Comparison of ENCODE assay signal across 8 mouse cellular contexts in genomic region chr11:112926330-112927025, GRCm38 (mm10).
DNase-seq lines count a peak whose midpoint lies in the region; ATAC-seq lines count a peak whose summit lies in the region.
"Had no signal": no experiment of that assay in that cellular context is flagged by ENCODE, and none has a peak within 500 bp of the region (broad histone marks: within the 10 kb centered on the region; RNA-seq: fewer than 3 reads in every experiment).

No protein-coding gene starts in this region.

- DNase-seq in ovary, adult 18-20 months (ENCODE audit: low spot score), result peak; percentile 7
- DNase-seq in ovary, postnatal 10 days (ENCODE audit: low spot score), result no peak
- DNase-seq in cerebellum, postnatal 10 days, result peak; percentile 83 to 84
- DNase-seq in kidney, adult 9 months, result peak; percentile 14
- peak; percentile 15 for DNase-seq in lung, postnatal 36 days
- DNase-seq in thymus, postnatal 14 days, result no peak

- H3K9me3 ChIP-seq in heart, embryonic 11.5 days (replicated peaks; ENCODE audit: control insufficient read depth, low read length), result 0 out of 2 replicates have a peak, but pooled peaks cover 4% of the 10 kb centered on the region

- no peak overlapping the region for H3K9ac ChIP-seq in heart, embryonic 11.5 days (ENCODE audit: low read depth, low read length)

- no peak for ATAC-seq in heart, embryonic 11.5 days (replicated peaks; ENCODE audit: insufficient number of reproducible peaks, low FRiP score, low TSS enrichment)

- H3K27ac ChIP-seq in heart, embryonic 11.5 days (ENCODE audit: low read depth, low read length), result no peak overlapping the region
- H3K27ac ChIP-seq: macrophage had no signal

- H3K36me3 ChIP-seq in heart, embryonic 11.5 days (ENCODE audit: control insufficient read depth, insufficient read depth, low read length), result no peaks in the 10 kb centered on the region

- WGBS in heart, embryonic 11.5 days (ENCODE audit: insufficient replicate concordance), result 76% methylated on average over 19 of the region's 19 CpGs

- H3K27me3 ChIP-seq in heart, embryonic 11.5 days (ENCODE audit: control insufficient read depth, insufficient read depth, low read length), result peaks cover 23% of the 10 kb centered on the region

- no peak overlapping the region for H3K4me3 ChIP-seq in heart, embryonic 11.5 days (ENCODE audit: low read depth, low read length)

- H3K4me2 ChIP-seq in heart, embryonic 11.5 days, result no peak overlapping the region

- no peaks in the 10 kb centered on the region for H3K4me1 ChIP-seq in heart, embryonic 11.5 days (ENCODE audit: control insufficient read depth, insufficient read depth, low read length)

Comparison
In these comparisons a context has a peak if more than half of its experiments do, and no peak if none do; other contexts are left out.
1. DNase-seq: peak in ovary, adult 18-20 months (single experiment), cerebellum, postnatal 10 days (2 of 2), kidney, adult 9 months (single experiment) and lung, postnatal 36 days (single experiment); none in ovary, postnatal 10 days (single experiment) and thymus, postnatal 14 days (single experiment).